Mouse (Mus musculus) spleen, postnatal 36 days (tissue): ENCODE measurements around the gene Baiap3.

ENCODE experiments used
- DNase-seq, 2 experiments: peaks; one replicate each; pipeline ENCODE4 v3.0.0; 2022; ENCODE audit warnings: low spot score in 2 of 2, mixed read lengths in 1 of 2

Baiap3 gene

DNA sequence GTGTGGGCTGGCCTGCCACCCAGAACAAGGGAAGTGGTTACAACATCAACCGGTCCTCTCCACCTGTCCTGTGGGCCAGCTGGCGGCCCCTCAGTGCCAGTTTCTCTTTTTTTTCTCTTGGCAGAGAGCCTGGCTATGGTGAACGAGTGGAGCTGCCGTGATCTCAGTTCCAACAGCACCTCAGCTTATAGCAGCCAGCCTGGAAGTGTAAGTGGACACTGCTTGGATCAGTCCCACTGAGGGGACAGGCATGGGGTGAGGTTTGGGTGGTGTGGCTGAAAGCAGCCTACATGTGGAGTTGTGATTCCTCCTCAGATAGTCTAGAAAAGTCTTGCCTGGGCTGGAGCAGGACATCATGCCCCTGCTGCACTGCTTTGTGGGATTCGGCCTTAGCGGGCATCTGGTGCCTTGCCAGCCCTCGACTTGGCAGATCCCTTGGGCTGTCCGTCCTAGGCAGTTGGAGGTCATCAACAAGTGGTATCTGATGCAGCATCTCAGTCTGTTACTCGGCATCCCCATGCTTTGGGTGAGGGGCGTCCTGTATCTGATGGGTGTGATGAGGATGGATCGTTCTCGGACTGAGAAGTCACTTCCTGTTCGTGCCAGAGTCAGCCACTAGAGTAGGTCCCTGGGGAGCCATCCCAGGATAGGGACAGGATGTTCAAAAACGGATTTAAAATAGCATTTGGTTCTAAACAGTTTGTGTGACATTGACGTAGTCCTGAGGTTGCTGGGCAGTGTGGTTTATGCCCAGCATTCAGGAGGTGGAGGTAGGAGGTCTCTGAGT lies 45.3 kb downstream of the Baiap3 start:
- DNase-seq, result no peak

DNA sequence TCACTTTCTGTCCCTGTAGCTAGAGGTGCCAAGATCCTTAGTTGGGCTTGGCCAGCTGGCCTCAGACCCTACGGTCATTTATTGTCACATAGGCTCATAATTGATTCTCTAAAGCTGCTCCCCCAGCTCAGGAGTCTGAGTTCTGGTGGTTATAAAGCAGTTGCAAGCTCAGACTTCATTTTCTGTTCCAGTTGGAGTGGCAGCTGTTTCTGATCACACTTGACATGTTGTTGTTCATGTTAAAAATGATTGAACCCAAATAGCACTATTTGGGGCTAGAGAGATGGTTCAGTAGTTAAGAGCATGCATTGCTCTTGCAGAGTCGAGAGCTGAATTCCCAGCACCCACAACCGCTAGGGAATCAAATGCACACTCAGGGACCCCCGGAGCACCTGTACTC lies 46.2 kb downstream of the Baiap3 start:
- DNase-seq, result no peak

DNA sequence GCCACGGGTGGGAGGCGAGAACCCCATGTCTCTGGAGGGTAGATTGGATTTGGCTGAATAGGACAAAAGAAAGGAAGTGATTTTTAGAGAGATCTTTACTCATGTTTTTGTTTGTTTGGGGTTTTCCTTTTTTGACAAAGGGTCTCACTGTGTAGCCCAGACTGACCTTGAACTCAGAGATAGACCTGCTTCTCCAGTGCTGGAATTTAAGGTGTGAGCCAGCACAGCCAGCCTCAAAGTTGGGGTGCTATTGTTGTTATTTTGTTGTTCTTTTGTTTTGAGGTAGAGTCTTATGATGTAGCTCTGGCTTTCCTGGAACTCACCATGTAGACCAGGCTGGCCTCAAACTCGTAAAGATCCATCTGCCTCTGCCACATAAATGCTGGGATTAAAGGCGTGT lies 53.8 kb downstream of the Baiap3 start:
- no peak for DNase-seq
